9 mouse cellular contexts compared by ENCODE assay signal in genomic region chr4:149838682-149839081, GRCm38 (mm10).
DNase-seq lines count a peak whose midpoint lies in the region; ATAC-seq and TF ChIP-seq lines count a peak whose summit lies in the region.
"Had no signal": no experiment of that assay in that cellular context is flagged by ENCODE, and none has a peak within 500 bp of the region (broad histone marks: within the 10 kb centered on the region; RNA-seq: fewer than 3 reads in every experiment).

No protein-coding gene starts in this region.

- H3K9me3 ChIP-seq in hindbrain, embryonic 11.5 days (ENCODE audit: control insufficient read depth, low read length): no peaks in the 10 kb centered on the region
- no peaks in the 10 kb centered on the region; the same call in 1 of the 2 replicates for H3K9me3 ChIP-seq in hindbrain, embryonic 12.5 days (replicated peaks)
- no peaks in the 10 kb centered on the region for H3K9me3 ChIP-seq in E14TG2a.4 (ENCODE audit: low read length)
- H3K9me3 ChIP-seq: neural tube, embryonic 12.5 days had no signal

- peak; percentile 43 for TF ChIP-seq CTCF in E14TG2a.4 (conservative IDR thresholded peaks at IDR 0.05; ENCODE audit: low read length)
- TF ChIP-seq CTCF in kidney, adult 2 months (conservative IDR thresholded peaks at IDR 0.05; ENCODE audit: insufficient read depth, insufficient read length, low read depth, low read length): peak; percentile 75

- H3K27ac ChIP-seq in hindbrain, embryonic 11.5 days (ENCODE audit: low read depth, low read length): no peak overlapping the region
- no peak overlapping the region for H3K27ac ChIP-seq in hindbrain, embryonic 12.5 days
- H3K27ac ChIP-seq in kidney, adult 2 months (ENCODE audit: insufficient read depth, low read depth, low read length): no peak overlapping the region
- H3K27ac ChIP-seq: neural tube, embryonic 12.5 days had no signal

- no peak for ATAC-seq in hindbrain, embryonic 11.5 days (ENCODE audit: low FRiP score)
- ATAC-seq in hindbrain, embryonic 12.5 days (ENCODE audit: low FRiP score): no peak
- ATAC-seq in megakaryocyte-erythroid progenitor cell, adult 5-6 weeks (replicated peaks; ENCODE audit: low FRiP score, low TSS enrichment, poor library complexity, severe bottlenecking): peak; percentile 53; the same call in 1 of the 2 replicates

- H3K4me3 ChIP-seq in hindbrain, embryonic 11.5 days (ENCODE audit: low read depth, low read length): no peak overlapping the region
- no peak overlapping the region for H3K4me3 ChIP-seq in hindbrain, embryonic 12.5 days
- H3K4me3 ChIP-seq in E14TG2a.4 (replicated peaks; ENCODE audit: low read length): no peak overlapping the region
- H3K4me3 ChIP-seq in kidney, adult 2 months (ENCODE audit: insufficient read depth, low read depth, low read length): no peak overlapping the region
- H3K4me3 ChIP-seq: neural tube, embryonic 12.5 days had no signal

- no peaks in the 10 kb centered on the region for H3K4me1 ChIP-seq in hindbrain, embryonic 11.5 days (replicated peaks; ENCODE audit: control insufficient read depth, insufficient read depth, low read length)
- H3K4me1 ChIP-seq in hindbrain, embryonic 12.5 days: peaks cover 6% of the 10 kb centered on the region
- H3K4me1 ChIP-seq in E14TG2a.4 (replicated peaks; ENCODE audit: low read depth, low read length): peaks cover 27% of the 10 kb centered on the region
- no peaks in the 10 kb centered on the region for H3K4me1 ChIP-seq in kidney, adult 2 months (ENCODE audit: control insufficient read depth, insufficient read depth, low read length)
- H3K4me1 ChIP-seq: neural tube, embryonic 12.5 days had no signal

- 16% methylated on average over 3 of the region's 3 CpGs for WGBS in hindbrain, embryonic 11.5 days
- 17% methylated on average over 3 of the region's 3 CpGs for WGBS in hindbrain, embryonic 12.5 days
- WGBS in kidney, adult 2 months: 15% methylated on average over 3 of the region's 3 CpGs

- no peak overlapping the region for H3K9ac ChIP-seq in hindbrain, embryonic 11.5 days (ENCODE audit: low read depth, low read length)
- no peak overlapping the region for H3K9ac ChIP-seq in hindbrain, embryonic 12.5 days
- H3K9ac ChIP-seq: neural tube, embryonic 12.5 days had no signal

- TF ChIP-seq POLR2A in kidney, adult 2 months (IDR thresholded peaks at IDR 0.05; ENCODE audit: low read depth, low read length): no peak

- H3K36me3 ChIP-seq in hindbrain, embryonic 11.5 days (ENCODE audit: control insufficient read depth, insufficient read depth, low read length): no peaks in the 10 kb centered on the region
- no peaks in the 10 kb centered on the region for H3K36me3 ChIP-seq in hindbrain, embryonic 12.5 days
- no peaks in the 10 kb centered on the region for H3K36me3 ChIP-seq in E14TG2a.4 (ENCODE audit: insufficient read depth, low read length)
- H3K36me3 ChIP-seq in kidney, adult 2 months (ENCODE audit: control insufficient read depth, insufficient read depth, low read length): no peaks in the 10 kb centered on the region
- H3K36me3 ChIP-seq: neural tube, embryonic 12.5 days had no signal

- DNase-seq in hindbrain, embryonic 11.5 days (ENCODE audit: low spot score): peak; percentile 39
- peak; percentile 72 for DNase-seq in embryo, embryonic 10 days (ENCODE audit: low spot score)
- peak; percentile 65 for DNase-seq in kidney, adult 2 months
- DNase-seq in urinary bladder, adult 2 months (ENCODE audit: low spot score): no peak
- no peak for DNase-seq in ovary, adult 18-20 months (ENCODE audit: low spot score)

- H3K4me2 ChIP-seq in hindbrain, embryonic 11.5 days (replicated peaks; ENCODE audit: low read depth, low read length): no peak overlapping the region
- no peak overlapping the region for H3K4me2 ChIP-seq in hindbrain, embryonic 12.5 days (replicated peaks)
- H3K4me2 ChIP-seq: neural tube, embryonic 12.5 days had no signal

- H3K27me3 ChIP-seq in hindbrain, embryonic 11.5 days (ENCODE audit: control insufficient read depth, insufficient read depth, low read length): no peaks in the 10 kb centered on the region
- no peaks in the 10 kb centered on the region for H3K27me3 ChIP-seq in hindbrain, embryonic 12.5 days
- no peaks in the 10 kb centered on the region for H3K27me3 ChIP-seq in E14TG2a.4 (ENCODE audit: insufficient read depth, low read length)
- H3K27me3 ChIP-seq in kidney, adult 2 months (replicated peaks; ENCODE audit: control insufficient read depth, insufficient read depth, low read length): no peaks in the 10 kb centered on the region
- H3K27me3 ChIP-seq: neural tube, embryonic 12.5 days had no signal

Comparison
In these comparisons a context has a peak if more than half of its experiments do, and no peak if none do; other contexts are left out.
1. DNase-seq: peak in hindbrain, embryonic 11.5 days (single experiment), embryo, embryonic 10 days (single experiment) and kidney, adult 2 months (single experiment); none in urinary bladder, adult 2 months (single experiment) and ovary, adult 18-20 months (single experiment).